Mouse (Mus musculus) cerebellum, postnatal 25 days (tissue): ENCODE results near the gene Acr.
A peak's percentile ranks its signal among the peaks of the same experiment; 100 is the strongest.

ENCODE experiments used
- DNase-seq, 2 experiments: peaks; one replicate each; pipeline ENCODE4 v3.0.0; 2021; ENCODE audit warnings: mixed read lengths in 2 of 2

Acr gene

DNA sequence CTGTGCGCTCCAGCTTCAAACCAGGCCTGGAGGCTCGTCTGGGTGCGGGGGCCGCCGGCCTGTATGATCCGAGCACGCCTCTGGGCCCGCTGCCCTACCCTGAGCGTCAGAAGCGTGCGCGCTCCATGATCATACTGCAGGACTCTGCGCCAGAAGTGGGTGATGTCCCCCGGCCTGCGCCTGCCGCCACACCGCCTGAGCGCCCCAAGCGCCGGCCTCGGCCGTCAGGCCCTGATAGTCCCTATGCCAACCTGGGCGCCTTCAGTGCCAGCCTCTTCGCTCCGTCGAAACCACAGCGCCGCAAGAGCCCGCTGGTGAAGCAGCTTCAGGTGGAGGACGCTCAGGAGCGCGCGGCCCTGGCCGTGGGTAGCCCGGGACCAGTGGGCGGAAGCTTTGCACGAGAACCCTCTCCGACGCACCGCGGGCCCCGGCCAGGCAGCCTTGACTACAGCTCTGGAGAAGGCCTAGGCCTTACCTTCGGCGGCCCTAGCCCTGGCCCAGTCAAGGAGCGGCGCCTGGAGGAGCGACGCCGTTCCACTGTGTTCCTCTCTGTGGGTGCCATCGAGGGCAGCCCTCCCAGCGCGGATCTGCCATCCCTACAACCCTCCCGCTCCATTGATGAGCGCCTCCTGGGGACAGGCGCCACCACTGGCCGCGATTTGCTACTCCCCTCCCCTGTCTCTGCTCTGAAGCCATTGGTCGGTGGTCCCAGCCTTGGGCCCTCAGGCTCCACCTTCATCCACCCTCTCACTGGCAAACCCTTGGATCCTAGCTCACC is 20.1 kb upstream of the Acr start:
- DNase-seq, result peak; percentile 71 to 79

DNA sequence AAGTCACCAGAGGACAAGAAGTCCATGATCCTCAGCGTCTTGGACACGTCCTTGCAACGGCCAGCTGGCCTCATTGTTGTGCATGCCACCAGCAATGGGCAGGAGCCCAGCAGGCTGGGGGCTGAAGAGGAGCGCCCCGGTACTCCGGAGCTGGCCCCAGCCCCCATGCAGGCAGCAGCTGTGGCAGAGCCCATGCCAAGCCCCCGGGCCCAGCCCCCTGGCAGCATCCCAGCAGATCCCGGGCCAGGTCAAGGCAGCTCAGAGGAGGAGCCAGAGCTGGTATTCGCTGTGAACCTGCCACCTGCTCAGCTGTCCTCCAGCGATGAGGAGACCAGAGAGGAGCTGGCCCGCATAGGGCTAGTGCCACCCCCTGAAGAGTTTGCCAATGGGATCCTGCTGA is 19.3 kb upstream of the Acr start:
- peak; percentile 96 for DNase-seq

DNA sequence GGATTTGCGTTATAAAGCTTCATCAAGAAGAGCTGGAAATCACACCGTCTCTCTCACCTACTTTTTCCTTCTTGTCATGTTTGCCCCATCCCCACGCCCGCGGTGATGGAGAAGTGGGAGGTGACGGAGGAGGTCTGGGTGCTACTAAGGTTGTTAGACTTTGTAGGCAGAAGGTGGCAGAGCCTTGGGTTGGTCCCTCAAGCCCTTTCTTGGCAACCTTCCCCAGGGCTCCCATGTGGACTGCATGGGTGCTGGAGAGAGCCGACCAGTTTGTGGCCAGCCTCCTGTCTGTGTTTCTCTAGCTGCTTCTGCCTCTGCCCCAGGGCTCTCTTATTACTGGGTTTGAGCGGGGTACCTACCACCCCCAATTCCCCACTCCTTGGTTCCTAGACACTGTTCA is 17.6 kb upstream of the Acr start:
- DNase-seq, result peak; percentile 47 to 56

DNA sequence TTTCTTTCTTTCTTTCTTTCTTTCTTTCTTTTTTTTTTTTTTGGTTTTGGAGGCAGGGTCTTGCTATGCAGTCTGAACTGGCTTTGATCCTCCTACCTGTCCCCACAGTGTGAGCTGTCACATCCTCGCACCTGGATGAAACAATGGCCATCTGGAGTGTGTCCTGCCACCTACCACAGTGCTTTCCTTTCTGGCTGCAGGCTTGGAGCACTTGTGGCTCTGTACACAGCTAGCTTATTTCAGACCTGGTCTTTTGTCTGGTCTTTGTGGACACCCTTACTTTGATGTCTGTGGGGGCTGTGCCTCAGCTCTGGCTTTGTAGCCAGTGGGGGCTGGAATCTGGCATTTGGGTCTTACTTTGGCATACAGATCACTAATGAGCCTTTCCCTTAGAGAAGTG is 16.4 kb upstream of the Acr start:
- peak; percentile 51 to 62 for DNase-seq

DNA sequence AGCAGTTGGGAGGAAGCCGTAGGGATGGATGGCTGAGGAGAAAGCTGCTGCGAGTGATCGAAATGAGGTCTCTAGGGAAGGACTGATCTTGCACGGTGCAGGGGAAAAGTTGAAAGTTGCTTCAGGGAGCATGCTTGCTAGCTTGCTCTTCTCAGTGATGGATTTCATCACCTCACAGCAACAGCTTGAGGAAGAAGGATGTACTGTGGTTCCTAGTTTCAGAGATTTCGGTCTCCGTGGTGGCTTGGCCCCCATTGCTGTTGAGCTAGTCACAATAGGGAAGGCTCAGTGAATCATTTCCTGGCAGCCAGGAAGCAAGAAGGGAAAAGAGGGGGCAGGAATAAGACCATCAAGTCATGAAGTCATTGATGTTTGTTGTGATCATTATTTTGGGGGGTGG is 12.5 kb upstream of the Acr start:
- no peak for DNase-seq

DNA sequence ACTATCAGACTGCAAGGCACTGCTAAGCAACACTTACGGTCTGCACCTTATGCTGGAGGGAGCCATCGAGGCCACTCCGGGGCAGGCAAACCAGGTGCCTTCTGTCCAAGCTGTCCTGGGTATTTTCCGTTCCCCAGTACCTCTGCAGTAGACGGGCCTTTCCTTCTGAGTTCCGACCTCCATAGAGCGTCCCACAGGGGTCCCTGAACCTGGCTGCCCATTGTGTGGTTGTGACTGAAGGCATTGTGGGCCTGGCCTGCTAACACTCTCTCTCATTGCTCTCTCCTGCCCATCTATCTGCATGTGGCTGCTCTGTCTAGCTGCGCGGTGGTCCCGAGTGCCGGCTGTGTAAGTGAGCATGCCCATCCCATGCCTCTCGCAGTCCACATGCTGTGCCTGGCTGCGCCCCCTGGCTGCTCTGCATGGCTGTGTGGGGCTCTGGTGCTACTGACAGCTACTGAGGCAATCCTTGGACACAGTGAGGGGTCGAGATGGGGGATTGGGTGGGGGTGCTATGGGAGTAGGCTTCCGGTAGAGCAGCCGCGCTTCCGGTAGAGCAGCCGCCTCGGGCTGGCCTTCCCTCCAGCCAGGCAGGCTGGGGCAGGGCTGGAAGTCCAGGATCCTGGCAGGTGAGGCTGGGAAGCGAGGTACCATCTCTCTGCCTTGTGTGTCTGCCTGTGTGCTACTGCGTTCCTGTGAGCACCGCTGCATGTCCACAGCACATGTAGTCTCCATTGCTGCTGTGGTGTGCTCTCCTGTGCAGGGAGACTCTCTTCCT is 11.5 kb upstream of the Acr start:
- peak; percentile 54 to 57 for DNase-seq

DNA sequence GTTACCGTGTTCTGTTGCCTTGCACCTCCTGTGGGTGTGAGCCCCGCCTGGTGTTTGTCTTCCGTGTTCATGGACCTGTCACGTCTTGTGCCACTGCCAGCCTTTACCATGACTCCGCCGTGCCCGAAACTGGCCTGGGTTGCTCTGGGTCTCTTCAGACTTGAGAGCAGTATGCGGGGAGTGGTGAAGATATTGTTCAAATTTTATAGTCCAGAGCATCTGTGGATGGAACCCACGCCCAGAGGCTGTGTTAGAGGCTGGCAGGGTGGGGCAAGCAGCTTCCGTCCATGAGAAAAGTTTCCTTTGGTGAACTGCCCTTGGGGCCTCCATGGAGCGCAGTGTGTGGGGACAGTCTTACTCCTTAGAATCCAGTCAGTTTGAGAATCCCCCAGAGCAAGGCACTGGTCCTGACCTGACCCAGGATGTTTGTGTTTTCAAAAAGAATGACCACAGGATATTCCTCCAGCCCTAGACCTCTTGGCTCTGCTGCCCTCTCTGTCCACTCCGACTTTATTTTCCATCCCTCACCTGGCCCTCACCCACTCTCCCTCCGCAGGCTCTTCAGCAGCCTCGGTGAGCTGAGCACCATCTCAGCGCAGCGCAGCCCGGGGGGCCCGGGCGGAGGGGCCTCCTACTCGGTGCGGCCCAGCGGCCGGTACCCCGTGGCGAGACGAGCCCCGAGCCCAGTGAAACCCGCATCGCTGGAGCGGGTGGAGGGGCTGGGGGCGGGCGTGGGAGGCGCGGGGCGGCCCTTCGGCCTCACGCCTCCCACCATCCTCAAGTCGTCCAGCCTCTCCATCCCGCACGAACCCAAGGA is 10.7 kb upstream of the Acr start:
- peak; percentile 41 to 55 for DNase-seq

DNA sequence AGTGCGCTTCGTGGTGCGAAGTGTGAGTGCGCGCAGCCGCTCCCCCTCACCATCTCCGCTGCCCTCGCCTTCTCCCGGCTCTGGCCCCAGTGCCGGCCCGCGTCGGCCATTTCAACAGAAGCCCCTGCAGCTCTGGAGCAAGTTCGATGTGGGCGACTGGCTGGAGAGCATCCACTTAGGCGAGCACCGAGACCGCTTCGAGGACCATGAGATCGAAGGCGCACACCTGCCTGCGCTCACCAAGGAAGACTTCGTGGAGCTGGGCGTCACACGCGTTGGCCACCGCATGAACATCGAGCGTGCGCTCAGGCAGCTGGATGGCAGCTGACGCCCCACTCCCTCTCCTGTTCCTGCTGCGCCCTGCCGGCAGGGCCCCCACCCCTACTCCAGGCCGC is 10.1 kb upstream of the Acr start:
- peak; percentile 36 to 37 for DNase-seq

DNA sequence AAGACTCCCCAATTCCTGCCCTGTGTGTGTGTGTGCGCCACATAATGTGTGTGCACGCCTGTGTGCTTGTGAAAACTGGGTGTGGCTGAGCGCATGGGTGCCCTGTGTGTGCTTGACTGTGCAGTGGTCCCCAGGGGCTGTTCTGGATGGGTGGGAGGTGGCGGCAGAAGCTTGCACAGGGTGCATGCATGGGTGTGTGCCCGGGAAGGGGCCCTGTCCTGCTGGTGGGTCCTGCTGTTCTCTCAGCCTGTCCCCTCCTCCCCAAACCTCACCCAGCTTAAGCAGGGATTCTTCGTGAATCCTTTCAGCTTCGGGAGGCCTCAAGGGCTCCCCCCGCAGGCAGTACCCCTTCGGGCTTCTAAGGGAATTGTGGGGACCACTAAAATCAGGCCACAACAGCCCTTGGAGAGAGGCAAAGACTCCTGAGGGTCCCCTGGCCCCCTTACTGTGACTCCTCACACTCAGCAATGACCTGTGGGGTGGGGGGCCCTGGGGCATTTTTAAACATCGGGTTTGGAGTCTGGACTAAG is 8.9 kb upstream of the Acr start:
- DNase-seq, result peak; percentile 41 to 52

DNA sequence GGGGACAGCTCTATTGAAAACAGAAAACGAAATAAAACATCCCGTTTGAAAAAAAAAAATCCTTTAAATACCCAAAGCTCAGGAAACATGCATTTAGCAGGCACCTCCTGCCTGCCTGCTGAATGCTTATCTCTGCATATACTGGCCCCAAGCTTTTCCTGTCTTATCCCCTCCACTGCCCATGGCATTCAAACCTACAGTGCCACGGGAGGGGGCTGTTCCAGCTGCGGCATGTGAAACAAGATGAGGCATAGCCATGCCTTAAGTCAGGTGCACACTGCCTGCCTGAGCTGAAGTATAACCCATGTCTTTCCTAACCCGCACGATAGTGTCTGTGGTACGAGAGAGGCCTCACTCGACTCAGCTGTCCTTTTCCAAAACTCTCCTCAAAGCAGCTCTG is 4.0 kb downstream of the Acr start:
- DNase-seq, result no peak

DNA sequence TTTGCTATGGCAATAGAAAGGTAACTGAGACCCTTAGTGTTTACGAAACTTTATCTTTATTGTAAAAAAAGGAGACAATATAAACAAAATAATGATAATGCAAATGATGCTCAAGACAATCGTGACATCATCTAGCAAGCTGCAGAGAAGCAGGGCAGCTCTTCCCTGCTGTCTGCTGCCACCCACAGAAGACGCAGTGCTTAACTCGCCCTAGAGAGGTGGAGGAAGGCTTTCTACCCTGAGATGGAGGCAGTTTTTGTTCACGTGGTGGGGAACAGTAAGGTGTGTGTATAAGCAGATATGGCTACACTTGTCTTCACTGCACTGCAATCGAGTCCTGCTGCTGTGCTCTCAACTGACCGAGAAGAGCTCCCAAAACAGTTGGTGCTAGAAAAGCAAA is 14.4 kb downstream of the Acr start:
- no peak for DNase-seq

DNA sequence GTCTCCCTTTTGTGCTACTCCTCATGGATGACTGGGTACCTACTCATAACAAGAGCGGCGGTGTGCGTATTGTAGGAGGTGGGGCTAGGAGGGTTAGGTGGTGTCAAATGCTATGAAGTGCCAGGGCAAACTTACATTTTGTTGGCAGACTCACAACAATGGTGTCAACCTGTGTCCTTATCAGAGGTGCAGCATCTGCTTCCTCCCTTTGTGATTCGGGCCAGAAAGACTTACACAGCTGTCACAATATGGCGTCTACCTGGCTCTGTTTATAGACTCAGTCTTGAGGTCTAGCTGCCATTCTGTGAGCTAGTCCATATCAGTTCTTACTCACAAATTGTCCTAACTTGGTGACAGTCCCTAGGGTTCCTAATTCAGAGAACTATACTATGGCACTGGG is 17.0 kb downstream of the Acr start:
- no peak for DNase-seq

DNA sequence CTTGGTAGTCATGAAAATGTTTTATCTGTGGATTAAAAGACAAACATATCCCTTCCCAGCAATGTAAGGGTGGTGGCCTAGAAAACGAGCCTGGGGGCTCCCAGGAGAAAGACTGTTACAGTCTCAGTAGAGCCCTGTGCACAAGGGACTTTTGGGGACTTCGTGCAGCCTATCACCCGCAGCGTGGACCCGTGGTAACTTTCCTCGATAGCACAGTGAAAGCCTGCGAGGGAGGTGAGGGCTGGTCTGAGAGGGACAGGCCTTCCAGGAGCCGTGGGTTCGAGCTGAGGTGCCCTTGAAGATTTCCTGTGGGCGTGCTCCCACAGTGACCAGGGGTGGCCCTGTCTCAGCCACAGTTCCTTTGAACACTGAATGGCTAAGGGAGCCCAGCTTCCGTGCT is 17.5 kb downstream of the Acr start:
- peak in 1 of 2 experiments; percentile 1 for DNase-seq

DNA sequence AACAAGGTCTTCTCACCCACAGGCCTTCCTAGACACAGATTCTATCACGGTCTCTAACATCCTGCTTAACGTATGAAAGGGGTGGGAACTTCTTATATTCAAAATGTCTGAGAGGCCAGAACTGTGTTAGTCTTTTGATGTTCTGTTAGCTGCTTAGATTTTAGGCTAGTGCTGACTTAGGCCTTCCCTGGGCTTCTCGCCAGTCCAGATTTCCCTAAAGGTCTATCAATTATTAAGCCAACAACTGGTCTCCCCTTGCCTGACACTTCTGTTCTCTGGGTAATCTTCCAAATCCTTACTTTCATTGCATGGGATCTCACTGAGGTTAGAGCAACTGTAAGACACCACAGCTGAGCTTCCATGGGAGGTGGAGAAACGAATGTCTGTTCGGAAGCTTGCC is 21.0 kb downstream of the Acr start:
- DNase-seq, result no peak

DNA sequence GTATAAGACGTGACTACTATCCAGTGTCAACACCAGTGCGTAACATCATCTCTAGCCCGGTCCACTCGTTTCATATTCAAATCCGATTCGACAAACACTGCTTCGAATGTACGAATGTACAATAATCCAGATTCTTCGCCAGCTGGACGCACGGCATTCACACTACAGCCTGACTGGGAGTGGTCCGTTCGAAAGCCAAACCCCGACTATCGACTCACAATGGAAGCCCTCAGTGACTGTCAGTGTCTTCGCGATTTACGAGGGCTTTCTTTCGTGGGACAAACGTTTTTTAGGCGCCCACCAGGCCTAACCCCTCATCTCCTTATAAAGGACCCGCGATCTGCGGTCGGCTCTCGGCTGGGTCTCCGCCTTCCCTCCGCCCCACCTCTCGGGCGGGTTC is 23.2 kb downstream of the Acr start:
- no peak for DNase-seq

DNA sequence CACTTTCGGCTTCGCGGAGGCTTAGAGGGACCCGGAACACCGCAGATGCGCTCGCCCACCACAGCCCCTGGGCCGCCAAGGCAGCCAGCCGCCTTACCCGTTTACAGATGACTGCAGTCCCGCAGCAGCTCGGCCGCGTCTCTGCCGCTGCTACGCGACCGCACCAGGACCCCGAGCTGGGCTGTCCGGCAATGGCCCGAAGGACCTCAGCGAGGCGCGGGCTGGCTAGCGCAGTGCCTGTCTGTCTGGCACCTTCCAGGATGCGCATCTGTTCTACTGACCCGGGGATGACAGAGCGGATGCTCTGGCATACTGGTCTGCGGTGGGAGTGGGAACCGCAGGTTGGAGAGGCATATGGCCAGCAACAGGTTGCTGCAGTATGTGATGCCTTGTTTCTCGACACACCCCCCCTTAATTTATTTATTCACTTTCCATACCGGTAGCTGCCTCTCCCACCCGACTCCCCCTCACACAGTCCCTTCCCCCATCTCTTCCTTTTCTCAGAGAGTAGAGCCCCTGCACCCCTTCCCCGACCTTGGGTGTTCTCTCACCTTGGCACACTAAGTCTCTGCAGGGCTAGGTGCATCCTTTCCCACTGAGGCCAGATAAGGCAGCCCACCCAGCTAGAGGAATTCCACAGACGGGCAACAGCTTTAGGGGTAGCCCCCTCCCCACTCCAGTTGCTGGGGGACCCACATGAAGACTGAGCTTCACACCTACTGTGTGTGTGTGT is 23.8 kb downstream of the Acr start, which contains the start of gene Rabl2:
Rabl2 (minus strand) TSS at position 201 of the 733 bp plus-strand sequence.
- DNase-seq, result peak; percentile 85 to 90

DNA sequence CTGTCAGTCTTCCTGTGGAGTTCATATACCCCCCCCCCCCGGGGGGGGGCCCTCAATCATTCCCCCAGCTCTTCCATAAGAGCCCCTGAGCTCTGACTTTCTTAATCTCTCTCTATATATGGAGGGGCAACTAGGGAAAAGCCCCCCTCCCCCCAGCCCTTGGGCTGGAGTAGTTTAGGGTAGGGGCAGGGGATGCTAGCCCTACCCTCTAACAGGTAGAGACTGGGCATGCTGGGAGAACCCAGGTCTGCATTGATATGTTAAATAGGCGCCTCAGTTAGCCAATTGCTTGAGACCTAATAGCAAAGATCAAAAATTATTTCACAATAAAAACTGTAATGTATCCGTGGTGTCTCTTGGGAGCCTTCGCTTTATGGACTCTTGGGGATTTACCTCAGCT is 24.4 kb downstream of the Acr start:
- no peak for DNase-seq

DNA sequence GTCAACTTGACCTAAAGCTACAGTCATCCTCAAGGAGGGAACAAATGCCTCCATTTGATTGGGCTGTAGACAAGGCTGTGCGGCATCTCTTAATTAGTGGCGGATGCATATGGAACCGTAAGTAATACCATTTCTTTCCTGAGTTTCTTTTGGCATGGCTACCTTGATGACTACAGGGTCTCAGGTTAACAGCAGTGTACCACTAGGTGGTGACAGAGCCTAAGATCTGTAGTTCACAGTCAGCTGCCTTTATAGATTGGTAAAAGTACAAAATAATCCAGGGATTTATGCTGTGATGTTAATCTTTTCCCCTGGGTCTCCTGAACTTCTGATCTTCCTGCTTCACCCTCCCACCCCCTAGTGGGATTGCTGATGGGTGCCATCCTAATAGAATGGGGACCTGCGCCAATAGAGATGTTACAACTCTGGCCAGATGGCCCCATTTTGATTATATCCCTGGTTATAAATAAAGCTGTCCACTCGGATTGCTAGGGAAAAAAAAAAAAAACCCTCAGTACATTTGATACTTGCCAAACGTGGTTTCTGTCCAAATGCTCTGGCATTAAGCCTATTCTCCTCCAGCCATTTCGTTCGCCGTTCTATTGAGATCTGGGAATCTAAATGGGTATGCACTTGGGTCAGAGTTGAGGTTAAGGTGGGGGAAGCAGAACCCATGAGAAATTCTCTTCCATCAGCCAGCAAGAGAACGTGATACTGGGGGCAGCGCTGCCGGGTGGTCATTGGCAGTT is 37.9 kb downstream of the Acr start:
- DNase-seq, result no peak

DNA sequence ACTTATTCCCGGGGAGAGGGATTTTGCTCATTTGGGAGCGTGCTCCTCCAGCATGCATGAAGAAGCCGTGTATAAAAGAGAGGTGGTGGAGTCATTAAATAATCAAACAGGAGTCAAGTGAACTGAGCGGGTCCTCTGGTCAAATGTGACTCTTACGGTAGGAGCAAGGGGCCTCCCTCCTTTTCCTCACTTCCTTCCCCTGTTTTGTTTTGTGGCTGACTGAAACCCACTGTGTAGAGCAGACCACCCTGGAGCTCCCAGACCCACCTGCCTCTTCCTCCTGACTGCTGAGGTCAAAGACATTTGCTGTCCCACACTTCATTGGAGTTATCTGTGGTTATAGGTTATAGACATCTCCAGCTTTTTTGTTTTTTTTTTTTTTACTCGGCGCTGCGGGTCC is 39.4 kb downstream of the Acr start:
- DNase-seq, result no peak

DNA sequence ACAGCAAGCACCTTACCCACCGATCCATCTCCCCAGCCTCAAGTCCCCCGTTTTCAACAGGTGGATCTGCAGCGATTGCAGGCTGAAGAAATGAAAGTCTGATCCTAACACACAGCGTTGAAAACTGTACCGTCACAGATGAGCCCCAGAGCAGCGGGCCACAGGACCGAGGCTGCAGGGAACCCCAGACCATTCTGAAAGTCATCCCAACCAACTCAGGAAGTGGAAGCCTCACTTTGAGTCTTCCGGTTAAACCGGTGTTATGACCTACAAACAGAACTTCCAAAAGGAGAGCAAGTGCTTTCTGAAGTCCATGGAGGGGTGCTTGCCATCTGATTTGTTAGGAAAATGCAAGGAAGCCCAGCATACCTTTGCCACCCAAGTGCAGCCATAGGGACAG is 39.8 kb downstream of the Acr start:
- no peak for DNase-seq

DNA sequence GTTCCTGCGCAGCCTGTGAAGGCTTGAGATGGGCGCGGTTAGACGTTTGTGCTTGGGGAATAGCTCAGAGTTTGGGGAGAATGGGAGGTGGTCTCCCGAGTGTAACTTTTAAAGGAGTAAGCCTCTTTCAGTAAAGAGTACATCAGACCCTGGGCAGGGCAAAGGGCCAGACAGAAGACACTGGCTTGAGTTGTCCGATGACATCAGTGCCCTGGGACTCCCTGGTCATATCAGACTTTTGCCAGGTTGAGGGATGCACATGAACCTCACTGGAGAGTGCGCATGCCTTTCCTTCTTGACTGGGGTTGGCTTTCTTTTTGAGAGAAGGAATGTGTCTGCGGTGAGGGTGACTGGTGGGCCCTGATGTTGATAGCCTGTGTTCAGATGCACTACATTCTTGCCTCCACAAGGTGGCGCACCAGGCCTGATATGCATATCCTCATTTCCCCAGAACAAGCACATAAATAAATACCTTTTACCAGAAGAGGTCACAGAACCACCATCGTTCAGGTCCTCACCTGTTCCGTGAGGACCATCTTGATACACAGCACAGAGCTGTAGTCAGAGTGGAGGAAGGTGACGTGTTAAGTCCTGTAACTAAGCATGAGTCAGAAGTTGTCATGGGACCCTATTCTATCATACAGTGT is 54.3 kb downstream of the Acr start:
- DNase-seq, result peak; percentile 25 to 52
